Mouse (Mus musculus) heart, adult 10 weeks (tissue): Measurements from ENCODE around the gene Gtdc1. TPM values are rescaled to one million over a fixed set of nuclear protein-coding genes. Genes with fewer than 3 reads are reported as not detected.

Experiments
- polyA plus RNA-seq: library from polyadenylated mRNA; stranded (reverse); fragments of 350-450 nt; fragmentation: Illumina TruSeq; extraction: RNeasy Lipid Tissue Mini Kit (QIAGEN cat#74804); gene quantifications from one replicate; pipeline ENCODE4 v1.2.3, GENCODE M21; 2014; ENCODE audit warnings: low read depth, low replicate concordance

The Gtdc1 gene
- polyA plus RNA-seq = 15.1 TPM

DNA sequence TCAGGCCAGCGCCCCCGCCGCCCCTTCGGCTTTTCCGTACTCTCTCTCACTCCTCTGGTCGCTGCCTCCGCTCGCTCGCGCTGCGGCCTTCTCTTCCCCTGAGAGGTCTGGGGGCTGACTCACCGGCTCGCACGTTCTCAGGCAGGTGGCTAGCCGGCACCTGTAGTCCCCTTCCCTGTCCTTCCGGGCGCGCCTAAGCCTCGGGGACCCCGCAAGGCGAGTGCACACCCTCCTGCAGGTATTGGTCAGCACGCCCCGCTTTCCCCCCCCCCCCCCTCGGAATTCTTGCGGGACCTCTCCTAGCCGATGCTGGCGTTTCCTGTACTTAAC lies at the start of gene Gtdc1:
Gene Gtdc1 (minus strand): TSS at position 176 of the 330 bp plus-strand sequence.

Other genes starting within 250 kb of the Gtdc1 start
- 17.2 TPM for gene Zeb2, start 189.7 kb upstream of the Gtdc1 start, polyA plus RNA-seq